Mouse (Mus musculus) brain, embryonic 18.5 days (tissue): ENCODE data around the gene 5530401A14Rik.

Experiments
- DNase-seq: peaks from one replicate; pipeline ENCODE4 v3.0.0-alpha.2; 2012; ENCODE audit warnings: low read depth, low spot score

5530401A14Rik gene

DNA sequence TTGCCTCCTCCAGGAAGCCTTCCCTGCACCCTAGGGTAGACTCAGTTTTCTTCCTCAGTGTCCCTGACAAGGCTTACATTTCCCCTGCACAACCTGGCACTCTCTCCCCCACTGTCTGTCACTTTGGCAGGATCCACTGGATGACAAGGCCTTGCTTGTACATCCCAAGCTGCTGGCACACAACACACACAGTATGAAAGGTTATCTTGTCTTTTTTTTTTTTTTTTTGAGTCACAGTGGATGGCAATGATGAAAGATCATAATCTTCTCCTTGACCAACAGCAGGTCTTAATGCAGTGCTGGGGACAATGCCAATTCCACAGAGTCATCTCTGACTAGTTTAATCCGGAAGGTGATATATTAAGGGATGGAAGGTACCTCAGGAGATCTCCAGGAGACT is 77.0 kb downstream of the 5530401A14Rik start:
- DNase-seq = no peak

DNA sequence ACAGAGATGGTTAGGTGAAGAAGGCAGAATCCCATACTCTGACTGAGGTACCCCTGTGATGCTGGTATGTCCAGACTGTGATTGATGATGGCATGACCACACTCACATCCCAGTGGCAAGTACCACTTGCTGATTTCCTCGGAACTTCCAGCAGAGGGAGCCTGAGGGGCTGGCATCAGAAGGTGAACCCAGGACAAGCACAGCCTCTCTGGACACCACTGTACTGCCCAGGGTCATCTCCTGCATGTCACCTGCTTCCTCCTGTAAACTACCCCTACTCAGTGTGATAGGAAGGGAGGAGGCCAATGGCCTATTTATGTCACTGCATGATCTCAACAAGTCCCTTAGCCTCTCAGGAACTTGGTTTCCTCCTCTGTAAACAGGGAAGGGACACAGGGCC is 80.5 kb downstream of the 5530401A14Rik start:
- DNase-seq = no peak

DNA sequence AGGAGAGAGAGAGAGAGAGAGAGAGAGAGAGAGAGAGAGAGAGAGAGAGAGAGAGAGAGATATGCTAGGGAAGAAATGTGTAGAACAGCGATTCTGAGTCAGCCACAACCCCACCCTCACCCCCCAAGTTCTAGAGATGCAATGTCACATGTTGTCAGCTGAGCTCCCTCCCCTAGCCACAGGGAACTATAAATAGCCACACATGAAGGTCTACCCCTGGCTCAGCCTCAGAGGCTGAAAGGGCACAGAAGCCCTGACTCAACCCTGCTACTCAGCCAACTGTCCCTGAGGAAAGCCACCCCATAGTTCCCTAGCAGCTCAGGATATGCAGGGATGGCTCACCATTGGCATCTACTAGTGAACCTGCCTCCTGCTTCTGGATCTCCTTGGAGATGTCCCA is 81.7 kb downstream of the 5530401A14Rik start:
- DNase-seq = no peak
